28 mouse cellular contexts compared by ENCODE assay signal in the genomic region with DNA sequence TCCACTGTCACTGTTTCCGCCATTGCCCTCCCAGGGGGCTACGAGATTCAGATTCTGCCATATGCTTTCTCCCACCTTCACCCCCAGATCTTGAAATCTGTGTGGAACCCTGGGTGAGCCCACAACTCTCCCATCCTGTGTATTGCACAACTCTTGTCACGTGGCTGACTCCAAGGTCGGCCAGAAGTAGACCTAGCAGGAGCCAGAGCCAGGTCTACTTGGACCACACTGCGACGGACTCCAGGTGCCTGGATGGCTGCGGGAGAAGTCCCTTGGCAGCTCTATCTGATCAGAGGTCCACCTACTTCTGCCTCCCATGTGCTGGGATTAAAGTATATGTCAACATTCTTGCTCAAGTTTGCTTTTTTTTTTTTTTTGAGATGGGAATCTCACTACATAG. TPM values are rescaled to one million over a fixed set of nuclear protein-coding genes. Genes with fewer than 3 reads are reported as not detected.
A peak's percentile ranks its signal among the peaks of the same experiment; 100 is the strongest.
DNase-seq lines count a peak whose midpoint lies in the region; ATAC-seq and TF ChIP-seq lines count a peak whose summit lies in the region.
"Had no signal": no experiment of that assay in that cellular context is flagged by ENCODE, and none has a peak within 500 bp of the region (broad histone marks: within the 10 kb centered on the region; RNA-seq: fewer than 3 reads in every experiment).

No protein-coding gene starts in this region.

- TF ChIP-seq POLR2A in liver, adult 2 months (IDR thresholded peaks at IDR 0.05; ENCODE audit: extremely low read depth, insufficient read depth, low read length) = no peak

- no peaks in the 10 kb centered on the region for H3K9me3 ChIP-seq in liver, embryonic 12.5 days (replicated peaks)
- H3K9me3 ChIP-seq in hindbrain, embryonic 11.5 days (ENCODE audit: control insufficient read depth, low read length) = no peaks in the 10 kb centered on the region
- H3K9me3 ChIP-seq: embryonic facial prominence, embryonic 15.5 days; forebrain, embryonic 10.5 days; heart, embryonic 15.5 days; intestine, embryonic 15.5 days had no signal

- H3K27me3 ChIP-seq in liver, adult 2 months (ENCODE audit: control insufficient read depth, insufficient read depth, low read length) = no peaks in the 10 kb centered on the region
- no peaks in the 10 kb centered on the region for H3K27me3 ChIP-seq in liver, embryonic 12.5 days (replicated peaks)
- no peaks in the 10 kb centered on the region for H3K27me3 ChIP-seq in hindbrain, embryonic 11.5 days (ENCODE audit: control insufficient read depth, insufficient read depth, low read length)
- H3K27me3 ChIP-seq: CH12.LX; embryonic facial prominence, embryonic 15.5 days; heart, embryonic 15.5 days; intestine, embryonic 15.5 days had no signal

- DNase-seq in gastrocnemius, adult 2 months = peak; percentile 38
- DNase-seq in gastrocnemius, postnatal 14 days = no peak
- peak; percentile 98 for DNase-seq in liver, adult 2 months (ENCODE audit: extremely low read depth, low read depth, low spot score)
- DNase-seq in adrenal gland, postnatal 14 days = peak; percentile 45
- DNase-seq in yolk sac, embryonic 10.5 days (ENCODE audit: low spot score) = peak; percentile 18
- no peak for DNase-seq in hindbrain, embryonic 11.5 days (ENCODE audit: low spot score)
- DNase-seq in thymus, postnatal 10 days (ENCODE audit: low spot score in 2 of 2) = no peak
- DNase-seq: cerebellum, adult 18-20 months; cerebellum, adult 9-11 months; cerebellum, postnatal 36 days; heart, adult 2 months; heart, postnatal 14 days had no signal

- H3K27ac ChIP-seq in gastrocnemius, adult 2 months = no peak overlapping the region
- H3K27ac ChIP-seq in liver, adult 2 months (replicated peaks; ENCODE audit: insufficient read depth, low read depth, low read length) = peak overlapping the region; percentile 94
- H3K27ac ChIP-seq in liver, embryonic 12.5 days = no peak overlapping the region
- no peak overlapping the region for H3K27ac ChIP-seq in hindbrain, embryonic 11.5 days (ENCODE audit: low read depth, low read length)
- H3K27ac ChIP-seq: embryonic facial prominence, embryonic 15.5 days; forebrain, embryonic 10.5 days; heart, adult 2 months; heart, embryonic 15.5 days; hindbrain, embryonic 14.5 days; intestine, embryonic 15.5 days had no signal

- TF ChIP-seq CTCF in gastrocnemius, adult 2 months (IDR thresholded peaks at IDR 0.05) = no peak
- no peak for TF ChIP-seq CTCF in liver, adult 2 months (IDR thresholded peaks at IDR 0.05; ENCODE audit: low read depth, low read length)

- peaks cover 27% of the 10 kb centered on the region for H3K4me1 ChIP-seq in liver, adult 2 months (ENCODE audit: control insufficient read depth, insufficient read depth, low read length)
- H3K4me1 ChIP-seq in liver, embryonic 12.5 days = 0 out of 2 replicates have a peak, but pooled peaks cover 9% of the 10 kb centered on the region
- no peaks in the 10 kb centered on the region for H3K4me1 ChIP-seq in hindbrain, embryonic 11.5 days (replicated peaks; ENCODE audit: control insufficient read depth, insufficient read depth, low read length)
- H3K4me1 ChIP-seq: embryonic facial prominence, embryonic 15.5 days; heart, embryonic 15.5 days; intestine, embryonic 15.5 days had no signal

- H3K9ac ChIP-seq in liver, adult 2 months (ENCODE audit: low read depth, low read length) = no peak overlapping the region
- no peak overlapping the region for H3K9ac ChIP-seq in liver, embryonic 12.5 days
- no peak overlapping the region for H3K9ac ChIP-seq in hindbrain, embryonic 11.5 days (ENCODE audit: low read depth, low read length)
- H3K9ac ChIP-seq: embryonic facial prominence, embryonic 15.5 days; heart, embryonic 15.5 days; hindbrain, embryonic 14.5 days; intestine, embryonic 15.5 days had no signal

- no peaks in the 10 kb centered on the region for H3K36me3 ChIP-seq in liver, adult 2 months (ENCODE audit: control insufficient read depth, insufficient read depth, low read length)
- H3K36me3 ChIP-seq in liver, embryonic 12.5 days = no peaks in the 10 kb centered on the region
- no peaks in the 10 kb centered on the region for H3K36me3 ChIP-seq in hindbrain, embryonic 11.5 days (ENCODE audit: control insufficient read depth, insufficient read depth, low read length)
- H3K36me3 ChIP-seq: embryonic facial prominence, embryonic 15.5 days; forebrain, embryonic 10.5 days; heart, embryonic 15.5 days; intestine, embryonic 15.5 days had no signal

- intact Hi-C loops in gastrocnemius, adult 2 months (cut with DNase I) = no loop called here
- intact Hi-C loops in gastrocnemius, postnatal 14 days (cut with DNase I; ENCODE audit: low total_unique reads) = no loop called here

- H3K79me2 ChIP-seq in liver, adult 2 months (ENCODE audit: control insufficient read depth, insufficient read depth, low read length) = no peaks in the 10 kb centered on the region

- 34% methylated on average over 7 of the region's 7 CpGs for WGBS in liver, adult 2 months
- WGBS in liver, embryonic 12.5 days (ENCODE audit: insufficient replicate concordance) = 61% methylated on average over 7 of the region's 7 CpGs
- WGBS in hindbrain, embryonic 11.5 days = 84% methylated on average over 7 of the region's 7 CpGs

- ATAC-seq in liver, embryonic 12.5 days = no peak
- ATAC-seq in hindbrain, embryonic 11.5 days (ENCODE audit: low FRiP score) = no peak
- ATAC-seq: activated CD4-positive, CD25-positive, alpha-beta regulatory T cell, adult 4 months; forebrain, embryonic 14.5 days; intestine, embryonic 15.5 days; Patski had no signal

- no peak overlapping the region for H3K4me2 ChIP-seq in liver, embryonic 12.5 days
- no peak overlapping the region for H3K4me2 ChIP-seq in hindbrain, embryonic 11.5 days (replicated peaks; ENCODE audit: low read depth, low read length)
- H3K4me2 ChIP-seq: embryonic facial prominence, embryonic 15.5 days; heart, embryonic 11.5 days; heart, embryonic 15.5 days; hindbrain, embryonic 14.5 days; intestine, embryonic 15.5 days had no signal

- H3K4me3 ChIP-seq in gastrocnemius, adult 2 months = no peak overlapping the region
- H3K4me3 ChIP-seq in liver, adult 2 months (ENCODE audit: insufficient read depth, low read depth, low read length) = no peak overlapping the region
- H3K4me3 ChIP-seq in liver, embryonic 12.5 days = no peak overlapping the region
- no peak overlapping the region for H3K4me3 ChIP-seq in hindbrain, embryonic 11.5 days (ENCODE audit: low read depth, low read length)
- H3K4me3 ChIP-seq: embryonic facial prominence, embryonic 15.5 days; erythroblast, embryonic 14.5 days; forebrain, embryonic 10.5 days; heart, adult 2 months; heart, embryonic 15.5 days; intestine, embryonic 15.5 days had no signal

RNA-seq across cellular contexts. Expression of a gene that starts 7.3 kb away (rescaled TPM):
- not detected for total RNA-seq in gastrocnemius, adult 2 months (2021)
- total RNA-seq in gastrocnemius, postnatal 14 days (2021) = not detected
- 771 and 1,014 TPM in 2 replicates for total RNA-seq in liver, adult 2 months (2014; rRNA removed)
- 2,298 and 3,079 TPM in 2 replicates for polyA plus RNA-seq in liver, adult 2 months (2012; rRNA removed)
- polyA plus RNA-seq in liver, embryonic 12.5 days (2016; fragmentation: Nextera tagmentation; extraction: Ambion mirVana) = 0.25 and 0.33 TPM in 2 replicates
- 4.7 and 74.9 TPM in 2 replicates for total RNA-seq in adrenal gland, postnatal 14 days (2021)
- not detected in 2 replicates for polyA plus RNA-seq in hindbrain, embryonic 11.5 days (2014; fragmentation: Nextera tagmentation; extraction: Ambion mirVana)
- total RNA-seq: heart, adult 2 months; heart, postnatal 14 days; hematopoietic stem cell, adult 5-6 weeks had no signal
- polyA plus RNA-seq: activated CD4-positive, CD25-positive, alpha-beta regulatory T cell, adult 4 months; embryonic facial prominence, embryonic 11.5 days; embryonic facial prominence, embryonic 15.5 days; erythroblast, embryonic 14.5 days; forebrain, embryonic 10.5 days; forebrain, embryonic 14.5 days; heart, adult 2 months; heart, embryonic 11.5 days; heart, embryonic 15.5 days; hindbrain, embryonic 14.5 days; Patski had no signal

RNA-seq across cellular contexts. Expression of a gene that starts 11.7 kb away (rescaled TPM):
- 10 to 100 TPM; 22.7 to 30.6 TPM for total RNA-seq in gastrocnemius, adult 2 months (2021)
- 10 to 100 TPM; 17.4 to 18.1 TPM for total RNA-seq in gastrocnemius, postnatal 14 days (2021)
- total RNA-seq in liver, adult 2 months (2014; rRNA removed) = 25.9 and 42.4 TPM in 2 replicates
- 19.5 and 23.0 TPM in 2 replicates for polyA plus RNA-seq in liver, adult 2 months (2012; rRNA removed)
- polyA plus RNA-seq in liver, embryonic 12.5 days (2016; fragmentation: Nextera tagmentation; extraction: Ambion mirVana) = 55.4 and 56.0 TPM in 2 replicates
- total RNA-seq in adrenal gland, postnatal 14 days (2021) = 44.3 and 52.0 TPM in 2 replicates
- polyA plus RNA-seq in hindbrain, embryonic 11.5 days (2014; fragmentation: Nextera tagmentation; extraction: Ambion mirVana) = 65.7 and 69.6 TPM in 2 replicates

RNA-seq across cellular contexts. Expression of a gene that starts 20.6 kb away (rescaled TPM):
- not detected for total RNA-seq in gastrocnemius, adult 2 months (2021)
- not detected for total RNA-seq in gastrocnemius, postnatal 14 days (2021)
- total RNA-seq in liver, adult 2 months (2014; rRNA removed) = 187 and 323 TPM in 2 replicates
- polyA plus RNA-seq in liver, adult 2 months (2012; rRNA removed) = 177 and 239 TPM in 2 replicates
- polyA plus RNA-seq in liver, embryonic 12.5 days (2016; fragmentation: Nextera tagmentation; extraction: Ambion mirVana) = not detected in 2 replicates
- total RNA-seq in adrenal gland, postnatal 14 days (2021) = 0.86 and 4.1 TPM in 2 replicates
- not detected in 2 replicates for polyA plus RNA-seq in hindbrain, embryonic 11.5 days (2014; fragmentation: Nextera tagmentation; extraction: Ambion mirVana)
- total RNA-seq: CH12.LX; gastrocnemius, adult 8-10 months; heart, adult 2 months; hematopoietic stem cell, adult 5-6 weeks had no signal
- polyA plus RNA-seq: activated CD4-positive, CD25-positive, alpha-beta regulatory T cell, adult 4 months; embryonic facial prominence, embryonic 11.5 days; erythroblast, embryonic 14.5 days; forebrain, embryonic 10.5 days; forebrain, embryonic 14.5 days; heart, embryonic 11.5 days; hindbrain, embryonic 14.5 days; Patski had no signal

RNA-seq across cellular contexts. Expression of a gene that starts 21.7 kb away (rescaled TPM):
- total RNA-seq in gastrocnemius, adult 2 months (2021) = 1 to 10 TPM; 8.4 to 8.5 TPM
- total RNA-seq in gastrocnemius, postnatal 14 days (2021) = 1 to 10 TPM; 6.4 to 6.7 TPM
- 2.6 and 3.0 TPM in 2 replicates for total RNA-seq in liver, adult 2 months (2014; rRNA removed)
- polyA plus RNA-seq in liver, adult 2 months (2012; rRNA removed) = 3.2 and 3.6 TPM in 2 replicates
- 12.3 and 13.2 TPM in 2 replicates for polyA plus RNA-seq in liver, embryonic 12.5 days (2016; fragmentation: Nextera tagmentation; extraction: Ambion mirVana)
- total RNA-seq in adrenal gland, postnatal 14 days (2021) = 9.3 and 16.2 TPM in 2 replicates
- 22.4 and 25.0 TPM in 2 replicates for polyA plus RNA-seq in hindbrain, embryonic 11.5 days (2014; fragmentation: Nextera tagmentation; extraction: Ambion mirVana)

RNA-seq across cellular contexts. Expression of a gene that starts 25.7 kb away (rescaled TPM):
- not detected for total RNA-seq in gastrocnemius, adult 2 months (2021)
- not detected for total RNA-seq in gastrocnemius, postnatal 14 days (2021)
- total RNA-seq in liver, adult 2 months (2014; rRNA removed) = 2,319 and 2,365 TPM in 2 replicates
- polyA plus RNA-seq in liver, adult 2 months (2012; rRNA removed) = 8,710 and 9,739 TPM in 2 replicates
- 2.1 and 2.4 TPM in 2 replicates for polyA plus RNA-seq in liver, embryonic 12.5 days (2016; fragmentation: Nextera tagmentation; extraction: Ambion mirVana)
- total RNA-seq in adrenal gland, postnatal 14 days (2021) = 9.9 and 222 TPM in 2 replicates
- polyA plus RNA-seq in hindbrain, embryonic 11.5 days (2014; fragmentation: Nextera tagmentation; extraction: Ambion mirVana) = not detected in 2 replicates
- total RNA-seq: CH12.LX; gastrocnemius, postnatal 4 days; heart, adult 2 months; heart, postnatal 14 days; hematopoietic stem cell, adult 5-6 weeks had no signal
- polyA plus RNA-seq: activated CD4-positive, CD25-positive, alpha-beta regulatory T cell, adult 4 months; embryonic facial prominence, embryonic 11.5 days; embryonic facial prominence, embryonic 15.5 days; erythroblast, embryonic 14.5 days; forebrain, embryonic 10.5 days; forebrain, embryonic 14.5 days; heart, embryonic 11.5 days; heart, embryonic 15.5 days; hindbrain, embryonic 14.5 days; Patski had no signal

Comparison
In these comparisons a context has a peak if more than half of its experiments do, and no peak if none do; other contexts are left out.
1. DNase-seq: peak in gastrocnemius, adult 2 months (single experiment), liver, adult 2 months (single experiment), adrenal gland, postnatal 14 days (single experiment) and yolk sac, embryonic 10.5 days (single experiment); none in gastrocnemius, postnatal 14 days (single experiment), hindbrain, embryonic 11.5 days (single experiment) and thymus, postnatal 10 days (0 of 2).
2. RNA of a gene that starts 20.6 kb away (total RNA-seq): 187 to 323 TPM in liver, adult 2 months; 0.86 to 4.1 TPM in adrenal gland, postnatal 14 days, not detected in gastrocnemius, postnatal 14 days and not detected in gastrocnemius, adult 2 months; every median in the first group is over 10 times any median in the second.